Mouse (Mus musculus) G1E (cell line): ENCODE results near the gene Spata18.

ENCODE experiments used
- CTCF ChIP-seq: IDR thresholded peaks from 2 replicates; pipeline ENCODE4 v1.5.1; 2012; ENCODE audit warnings: low read depth, low read length, inconsistent platforms, mixed read lengths
- GATA1 ChIP-seq: IDR thresholded peaks from 2 replicates; pipeline ENCODE4 v1.6.1; 2012; ENCODE audit warnings: borderline replicate concordance, low read length, inconsistent platforms, mixed read lengths
- GATA2 ChIP-seq: IDR thresholded peaks from 2 replicates; pipeline ENCODE4 v1.6.1; 2012; ENCODE audit warnings: low read depth, low read length, inconsistent platforms, borderline replicate concordance
- POLR2AphosphoS5 ChIP-seq: IDR thresholded peaks from 2 replicates; pipeline ENCODE4 v1.6.1; 2012; ENCODE audit warnings: low read depth, low read length, inconsistent platforms; ENCODE audit not compliant: insufficient replicate concordance

- TF ChIP-seq CTCF, result no peak
- no peak for TF ChIP-seq GATA1
- no peak for TF ChIP-seq POLR2AphosphoS5
- no peak for TF ChIP-seq GATA2
These were observed 649 bp downstream of the Spata18 start for GRCm38 (mm10) chr5:73651855-73652201.
